Mouse (Mus musculus) kidney, postnatal 14 days (tissue): ENCODE measurements around the gene Vax2.

Experiments used
- DNase-seq: peaks from one replicate; pipeline ENCODE4 v3.0.0; 2022; ENCODE audit warnings: mixed read lengths

The Vax2 gene

GRCm38 (mm10) chr6:83768485-83768884, 57.4 kb downstream of the Vax2 start:
- no peak for DNase-seq

- no peak for DNase-seq
Observed at GRCm38 (mm10) chr6:83774126-83774525, 63.1 kb downstream of the Vax2 start.

- no peak for DNase-seq
Observed at GRCm38 (mm10) chr6:83774781-83775563, 63.9 kb downstream of the Vax2 start.

- peak; percentile 93 for DNase-seq
Observed at GRCm38 (mm10) chr6:83775638-83776293, 64.7 kb downstream of the Vax2 start, which contains the start of gene Tex261. Gene Tex261, minus strand, starts transcription at chr6:83775813.

GRCm38 (mm10) chr6:83778306-83778705, 67.2 kb downstream of the Vax2 start:
- no peak for DNase-seq

- DNase-seq: peak; percentile 71
Observed at GRCm38 (mm10) chr6:83779026-83779425, 68.0 kb downstream of the Vax2 start.

GRCm38 (mm10) chr6:83786426-83786825, 75.4 kb downstream of the Vax2 start:
- DNase-seq: no peak
